Mouse (Mus musculus) heart, embryonic 12.5 days (tissue): ENCODE measurements around the gene Slc6a6. TPM values are rescaled to one million over a fixed set of nuclear protein-coding genes. Genes with fewer than 3 reads are reported as not detected.

Experiments used
- ATAC-seq: fragments of 200-750 bp; cut with Nextera tagmentation; 2 replicates; pipeline ENCODE4 v1.8.0; 2017; ENCODE audit warnings: moderate TSS enrichment, moderate library complexity; ENCODE audit not compliant: insufficient number of reproducible peaks, low FRiP score
- H3K27ac ChIP-seq: fragments of 300-500 bp; sonication (generic); 2 replicates; pipeline ENCODE4 v1.5.1; 2016; ENCODE audit warnings: mild to moderate bottlenecking, moderate library complexity; ENCODE audit not compliant: poor library complexity, severe bottlenecking
- H3K27me3 ChIP-seq: fragments of 300-500 bp; sonication (generic); replicated peaks from 2 replicates; pipeline ENCODE4 v1.6.1; 2016; ENCODE audit warnings: mild to moderate bottlenecking, moderate library complexity
- H3K36me3 ChIP-seq: fragments of 300-500 bp; sonication (generic); 2 replicates; pipeline ENCODE4 v1.6.1; 2016; ENCODE audit warnings: mild to moderate bottlenecking, moderate library complexity
- H3K4me1 ChIP-seq: fragments of 300-500 bp; sonication (generic); replicated peaks from 2 replicates; pipeline ENCODE4 v1.6.1; 2016; ENCODE audit warnings: mild to moderate bottlenecking
- H3K4me2 ChIP-seq: fragments of 300-500 bp; sonication (generic); 2 replicates; pipeline ENCODE4 v1.6.1; 2016; ENCODE audit warnings: mild to moderate bottlenecking, moderate library complexity
- H3K4me3 ChIP-seq: fragments of 300-500 bp; sonication (generic); 2 replicates; pipeline ENCODE4 v1.5.1; 2016; ENCODE audit warnings: mild to moderate bottlenecking
- H3K9ac ChIP-seq: fragments of 300-500 bp; sonication (generic); 2 replicates; pipeline ENCODE4 v1.6.1; 2016; ENCODE audit warnings: mild to moderate bottlenecking, moderate library complexity
- H3K9me3 ChIP-seq: fragments of 300-500 bp; sonication (generic); replicated peaks from 2 replicates; pipeline ENCODE4 v1.6.1; 2016; ENCODE audit warnings: mild to moderate bottlenecking, moderate library complexity
- WGBS: fragments of 180-500 bp; shearing (Covaris S2); methylation state at CpG from one replicate; pipeline ENCODE4 v1.1.7; 2016; 5-methylcytosine and 5-hydroxymethylcytosine counted together
- polyA plus RNA-seq: library from polyadenylated mRNA; unstranded; fragments of >200 nt; fragmentation: Nextera tagmentation; extraction: Ambion mirVana; gene quantifications from 2 replicates; pipeline ENCODE4 v1.2.1, GENCODE M21; 2016

The Slc6a6 gene
- polyA plus RNA-seq, 1 experiment from 2014 or later: 79.1 TPM

DNA sequence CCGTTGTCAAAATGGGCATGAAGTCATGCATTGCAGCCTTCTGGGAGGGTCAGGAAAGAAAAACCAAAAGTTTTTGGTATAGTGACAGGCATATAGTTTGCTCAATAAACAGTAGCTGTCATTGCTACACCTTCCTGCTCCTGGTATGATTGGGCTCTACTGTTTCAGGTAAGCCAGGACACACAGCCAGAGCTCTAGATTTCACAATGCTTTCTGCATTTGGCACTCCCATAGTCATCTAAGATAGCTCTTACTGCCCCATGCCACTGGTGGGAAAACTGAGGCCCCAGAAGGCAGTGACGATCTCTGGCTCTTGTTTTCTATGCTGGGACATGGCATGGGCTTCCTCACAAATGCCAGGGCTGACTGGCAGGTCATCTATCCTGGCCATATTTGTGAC is 19.6 kb downstream of the Slc6a6 start:
- Histone ChIP-seq H3K4me1 (peaks cover 18% of the 10 kb centered on the region; the same call in 1 of the 2 replicates), H3K4me2 (no peak overlapping the region), H3K27me3 (no peaks in the 10 kb centered on the region), H3K4me3 (no peak overlapping the region), H3K9me3 (no peaks in the 10 kb centered on the region), H3K36me3 (peaks cover 75% of the 10 kb centered on the region), H3K27ac (no peak overlapping the region), H3K9ac (no peak overlapping the region)
- 85% methylated on average over 2 of the region's 2 CpGs for WGBS
- ATAC-seq: no peak

DNA sequence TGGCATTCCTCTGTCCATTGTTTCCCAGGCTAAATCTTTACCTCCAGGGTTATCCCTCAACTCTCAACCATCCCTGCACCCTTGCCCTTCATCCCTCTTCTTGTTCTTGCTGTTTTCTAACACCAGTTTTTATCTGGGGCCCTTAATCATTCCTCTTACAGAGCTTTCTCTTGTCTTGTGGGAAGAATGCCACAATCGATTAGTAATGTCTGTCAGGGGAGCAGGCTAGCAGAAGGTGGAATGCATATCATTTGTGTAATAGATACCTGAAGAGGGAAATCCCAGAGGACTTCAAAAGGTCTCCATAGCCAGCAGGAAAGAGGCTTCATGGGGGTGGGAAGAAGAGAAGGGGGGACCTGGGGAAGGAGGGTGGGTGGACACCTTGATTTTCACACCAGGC is 20.6 kb downstream of the Slc6a6 start:
- Histone ChIP-seq H3K9me3 (no peaks in the 10 kb centered on the region), H3K36me3 (peaks cover 73% of the 10 kb centered on the region)
- WGBS: 53% methylated on average over 1 of the region's 1 CpGs

DNA sequence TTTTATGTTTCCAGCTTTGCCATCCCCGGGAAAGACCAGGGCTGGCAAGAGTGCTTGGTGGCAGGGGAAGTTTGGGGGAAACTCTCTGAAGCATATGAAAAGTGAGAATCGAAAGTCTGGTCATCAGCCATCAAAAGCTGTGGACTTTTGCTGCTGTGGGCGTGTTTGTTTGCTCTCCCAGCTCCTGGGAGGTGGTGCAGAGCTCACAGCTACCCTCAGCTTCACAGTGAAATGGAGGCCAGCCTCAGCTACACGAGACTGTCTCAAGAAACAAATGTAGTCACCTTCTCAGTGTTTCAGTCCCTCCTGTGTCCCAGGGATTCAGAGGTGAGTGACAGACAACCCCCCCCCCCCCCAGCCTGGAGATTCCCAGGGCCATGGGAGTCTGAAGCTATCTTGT is 21.8 kb downstream of the Slc6a6 start:
- H3K4me2 ChIP-seq: no peak overlapping the region
- 72% methylated on average over 4 of the region's 4 CpGs for WGBS

More for the DNA sequence above, 20.6 kb downstream of the Slc6a6 start:
- no peak overlapping the region for H3K4me3 ChIP-seq
- no peak overlapping the region for H3K9ac ChIP-seq
- H3K4me1 ChIP-seq: peaks cover 18% of the 10 kb centered on the region; the same call in 1 of the 2 replicates
- no peak for ATAC-seq
- H3K4me2 ChIP-seq: no peak overlapping the region
- H3K27ac ChIP-seq: no peak overlapping the region
- no peaks in the 10 kb centered on the region for H3K27me3 ChIP-seq

DNA sequence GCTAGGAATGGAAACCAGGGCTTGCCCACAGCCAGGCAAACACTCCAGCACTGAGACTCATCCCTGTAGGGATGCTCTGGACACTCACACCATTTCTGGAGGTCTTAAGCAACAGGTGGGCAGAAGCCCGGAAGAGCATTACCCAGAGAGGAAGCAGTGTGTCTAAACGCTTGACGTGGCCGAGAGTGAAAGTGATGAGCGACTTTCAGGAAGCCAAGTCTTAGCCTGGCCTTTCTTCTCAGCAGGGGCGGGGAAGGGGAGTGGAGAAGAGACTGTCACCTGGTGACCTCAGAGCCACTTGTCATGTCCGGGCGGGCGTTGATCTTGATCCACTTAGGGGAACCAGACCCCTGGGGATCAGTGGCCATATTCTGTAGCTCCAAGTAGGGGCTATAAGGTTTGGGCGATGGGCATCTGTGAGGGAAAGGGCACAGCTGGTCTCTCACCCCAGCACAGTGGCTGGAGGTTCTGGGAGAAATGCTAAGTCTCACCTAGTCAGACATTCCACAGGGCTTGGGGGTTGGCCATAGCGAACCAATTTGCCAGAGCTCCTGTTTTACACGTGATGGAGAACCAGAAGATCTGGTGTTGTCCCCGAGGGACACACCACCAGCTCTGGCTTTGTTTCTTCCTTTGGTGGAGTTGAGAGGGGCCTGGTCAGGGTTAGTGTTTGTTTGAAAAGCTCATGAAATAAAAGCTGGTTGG is 22.4 kb downstream of the Slc6a6 start:
- Histone ChIP-seq H3K4me1 (peaks cover 10% of the 10 kb centered on the region), H3K4me2 (no peak overlapping the region), H3K4me3 (no peak overlapping the region), H3K27me3 (no peaks in the 10 kb centered on the region), H3K27ac (no peak overlapping the region), H3K36me3 (peaks cover 60% of the 10 kb centered on the region), H3K9me3 (no peaks in the 10 kb centered on the region), H3K9ac (no peak overlapping the region)
- ATAC-seq: no peak
- WGBS: 64% methylated on average over 13 of the region's 13 CpGs

More for the DNA sequence above, 21.8 kb downstream of the Slc6a6 start:
- peaks cover 64% of the 10 kb centered on the region for H3K36me3 ChIP-seq
- H3K27ac ChIP-seq: no peak overlapping the region
- peaks cover 14% of the 10 kb centered on the region; the same call in 1 of the 2 replicates for H3K4me1 ChIP-seq
- no peaks in the 10 kb centered on the region for H3K27me3 ChIP-seq
- H3K9ac ChIP-seq: no peak overlapping the region
- no peak for ATAC-seq
- no peaks in the 10 kb centered on the region for H3K9me3 ChIP-seq
- H3K4me3 ChIP-seq: no peak overlapping the region

DNA sequence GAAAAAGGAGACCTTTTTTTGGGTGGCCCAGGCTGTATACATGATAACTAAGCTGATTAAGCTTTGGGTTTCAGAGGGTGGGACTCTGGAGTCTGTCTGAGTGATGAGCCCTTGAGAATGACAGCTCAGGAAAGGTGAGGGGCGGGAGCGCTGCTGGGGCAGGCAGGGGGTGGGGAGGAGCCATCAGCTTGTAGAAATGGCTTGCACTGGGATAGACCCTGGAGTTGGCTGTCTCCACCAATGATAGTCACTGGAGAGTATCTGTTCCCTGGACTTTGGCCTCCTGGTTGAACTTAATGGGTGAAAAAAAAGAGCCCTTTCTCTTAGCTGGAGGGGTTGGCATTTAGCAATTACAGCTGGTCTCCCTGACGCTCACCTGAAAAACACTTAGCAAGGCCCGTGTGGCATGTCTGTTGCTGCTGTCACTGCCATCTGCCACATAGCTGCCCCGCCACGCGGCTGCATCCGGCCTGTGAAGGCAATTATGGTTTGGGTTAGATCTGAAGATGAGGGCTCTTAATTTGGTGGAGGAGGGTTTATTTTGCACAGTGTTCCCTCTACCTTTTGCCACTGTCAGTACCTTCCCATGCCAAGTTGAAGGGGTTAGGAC is 23.5 kb downstream of the Slc6a6 start:
- no peak overlapping the region for H3K9ac ChIP-seq
- H3K36me3 ChIP-seq: peaks cover 59% of the 10 kb centered on the region
- no peak overlapping the region for H3K4me2 ChIP-seq
- 81% methylated on average over 8 of the region's 8 CpGs for WGBS
- no peak overlapping the region for H3K27ac ChIP-seq
- H3K27me3 ChIP-seq: no peaks in the 10 kb centered on the region
- ATAC-seq: no peak
- no peak overlapping the region for H3K4me3 ChIP-seq
- H3K9me3 ChIP-seq: no peaks in the 10 kb centered on the region
- H3K4me1 ChIP-seq: peaks cover 20% of the 10 kb centered on the region

DNA sequence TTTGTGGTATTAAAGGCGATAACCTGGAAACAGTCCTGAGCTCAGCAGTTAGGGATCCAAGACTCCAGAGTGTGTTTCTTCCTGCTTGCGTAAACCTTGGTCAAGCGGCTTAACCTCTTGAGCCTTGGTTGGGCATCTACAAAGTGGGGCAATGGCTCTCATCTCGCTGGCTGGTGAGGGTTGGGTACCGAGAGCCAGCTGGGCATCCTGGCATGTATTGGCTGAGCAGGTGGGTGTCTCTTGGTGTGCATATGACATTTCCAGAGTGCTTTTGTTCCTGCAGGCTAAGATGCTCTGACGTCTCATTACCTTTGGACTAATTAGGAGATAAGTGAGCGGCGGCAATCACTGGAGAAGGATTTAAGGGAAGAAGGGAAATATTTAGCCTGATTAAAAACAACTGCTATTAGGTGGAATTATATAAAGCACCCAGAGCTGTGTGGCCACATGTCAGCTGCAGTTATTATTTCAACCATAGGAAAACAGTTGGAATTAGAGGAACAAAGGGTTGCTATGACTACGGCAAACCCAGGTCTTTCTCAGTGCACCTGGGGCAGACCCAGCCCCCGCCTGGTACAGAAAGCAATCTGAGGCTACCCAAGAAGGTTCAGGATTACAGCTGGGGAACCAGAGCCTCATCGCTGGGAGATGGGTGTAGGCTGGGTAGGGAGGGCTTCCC is 24.2 kb downstream of the Slc6a6 start:
- Histone ChIP-seq H3K4me3 (no peak overlapping the region), H3K4me1 (peaks cover 27% of the 10 kb centered on the region), H3K27ac (no peak overlapping the region), H3K9ac (no peak overlapping the region), H3K27me3 (no peaks in the 10 kb centered on the region), H3K4me2 (no peak overlapping the region), H3K36me3 (peaks cover 54% of the 10 kb centered on the region), H3K9me3 (no peaks in the 10 kb centered on the region)
- 94% methylated on average over 11 of the region's 11 CpGs for WGBS
- no peak for ATAC-seq

DNA sequence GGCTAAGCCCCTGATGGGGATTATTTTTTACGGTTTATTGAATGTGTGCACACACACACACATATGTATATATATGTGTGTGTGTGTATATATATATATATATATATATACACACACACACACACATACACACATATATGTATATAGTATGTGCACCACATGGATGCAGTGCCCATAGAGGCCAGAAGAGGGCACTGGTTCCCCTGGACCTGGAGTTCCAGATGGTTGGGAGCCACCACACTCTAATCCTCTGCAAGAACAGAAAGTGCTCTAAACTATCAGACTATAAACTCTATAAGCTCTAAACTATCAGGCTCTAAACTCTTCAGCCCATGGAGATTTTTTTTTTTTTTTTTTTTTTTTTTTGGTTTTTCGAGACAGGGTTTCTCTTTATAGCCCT is 25.1 kb downstream of the Slc6a6 start:
- no peak overlapping the region for H3K4me2 ChIP-seq
- no peaks in the 10 kb centered on the region for H3K9me3 ChIP-seq
- peaks cover 36% of the 10 kb centered on the region for H3K4me1 ChIP-seq
- no peak overlapping the region for H3K9ac ChIP-seq
- WGBS: 90% methylated on average over 2 of the region's 2 CpGs
- no peaks in the 10 kb centered on the region for H3K27me3 ChIP-seq
- H3K36me3 ChIP-seq: peaks cover 45% of the 10 kb centered on the region
- H3K4me3 ChIP-seq: no peak overlapping the region
- H3K27ac ChIP-seq: no peak overlapping the region
- no peak for ATAC-seq

DNA sequence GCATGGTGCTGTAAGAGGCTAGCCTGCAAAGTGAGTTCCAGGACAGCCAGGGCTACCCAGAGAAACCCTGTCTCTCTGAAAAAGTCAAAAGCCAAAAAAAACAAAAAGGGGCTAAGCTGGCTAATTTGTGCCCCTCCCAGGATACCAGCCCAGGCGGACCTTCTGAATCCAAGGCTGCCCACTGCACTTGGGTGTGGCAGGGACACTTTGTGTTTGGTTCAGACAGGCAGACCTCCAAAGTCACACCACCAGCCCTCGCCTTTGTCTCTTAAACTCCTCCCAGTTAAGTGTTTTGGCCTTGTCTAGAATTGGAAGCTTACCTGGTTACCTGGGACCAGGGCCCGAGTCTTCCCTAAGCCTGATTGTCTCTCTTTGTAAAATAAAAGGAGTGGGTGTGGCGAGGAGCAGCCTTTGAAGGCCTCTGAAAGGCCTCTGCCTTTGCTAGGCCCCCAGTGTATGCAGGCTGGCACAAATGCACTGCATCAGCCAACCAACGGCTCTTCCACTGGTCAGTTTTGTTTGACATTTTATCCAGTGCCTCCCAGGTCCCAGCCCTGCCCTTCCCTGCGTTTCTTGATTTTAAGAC is 26.6 kb downstream of the Slc6a6 start:
- Histone ChIP-seq H3K36me3 (peaks cover 37% of the 10 kb centered on the region), H3K9me3 (no peaks in the 10 kb centered on the region), H3K4me2 (no peak overlapping the region), H3K4me1 (peaks cover 36% of the 10 kb centered on the region), H3K4me3 (no peak overlapping the region), H3K27ac (no peak overlapping the region), H3K9ac (no peak overlapping the region), H3K27me3 (no peaks in the 10 kb centered on the region)
- no peak for ATAC-seq
- WGBS: 77% methylated on average over 6 of the region's 6 CpGs

DNA sequence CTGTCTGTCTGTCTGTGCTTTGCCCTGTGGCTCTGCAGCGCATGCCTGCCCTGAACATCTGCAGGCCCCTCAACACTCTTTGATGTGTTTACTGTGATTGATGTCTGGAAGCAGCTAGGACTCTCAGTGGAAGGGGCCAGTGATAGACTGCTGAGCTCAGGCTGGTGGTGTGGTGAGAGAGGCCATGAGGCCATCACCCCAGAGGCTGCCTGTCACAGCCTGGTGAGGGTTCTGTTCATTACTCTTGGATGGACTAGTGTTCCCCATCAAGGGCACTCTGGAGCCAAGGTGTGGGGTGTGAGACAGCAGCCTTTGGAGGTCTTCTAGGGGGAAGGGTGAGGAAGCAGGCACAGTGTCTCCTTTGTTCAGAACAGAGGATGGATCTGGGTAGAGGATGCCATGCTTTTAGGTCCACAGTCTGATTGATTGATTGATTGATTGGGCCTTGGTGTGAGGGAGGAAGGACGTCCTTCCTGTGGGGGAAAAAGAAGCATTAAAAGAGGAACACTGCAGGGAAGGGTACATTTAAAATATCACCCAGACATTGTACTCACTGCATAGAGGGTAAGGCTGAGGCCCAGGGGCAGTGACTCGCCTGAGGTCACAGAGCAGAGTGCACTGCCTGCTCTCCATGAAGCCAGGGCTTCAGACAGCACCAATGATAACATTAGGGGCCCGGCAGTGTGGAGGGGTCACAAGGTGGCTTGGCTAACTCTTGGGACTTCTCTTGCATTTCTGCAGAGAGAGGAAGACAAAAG is 28.4 kb downstream of the Slc6a6 start:
- Histone ChIP-seq H3K4me3 (no peak overlapping the region), H3K9ac (peak overlapping the region; percentile 10; the same call in 1 of the 2 replicates), H3K9me3 (no peaks in the 10 kb centered on the region), H3K27me3 (no peaks in the 10 kb centered on the region), H3K4me1 (peaks cover 28% of the 10 kb centered on the region), H3K36me3 (peaks cover 27% of the 10 kb centered on the region), H3K4me2 (no peak overlapping the region), H3K27ac (0 out of 2 replicates have a peak overlapping the region, but pooled peaks have one; percentile 13)
- 19% methylated on average over 4 of the region's 4 CpGs for WGBS
- ATAC-seq: no peak; the same call in 1 of the 2 replicates

DNA sequence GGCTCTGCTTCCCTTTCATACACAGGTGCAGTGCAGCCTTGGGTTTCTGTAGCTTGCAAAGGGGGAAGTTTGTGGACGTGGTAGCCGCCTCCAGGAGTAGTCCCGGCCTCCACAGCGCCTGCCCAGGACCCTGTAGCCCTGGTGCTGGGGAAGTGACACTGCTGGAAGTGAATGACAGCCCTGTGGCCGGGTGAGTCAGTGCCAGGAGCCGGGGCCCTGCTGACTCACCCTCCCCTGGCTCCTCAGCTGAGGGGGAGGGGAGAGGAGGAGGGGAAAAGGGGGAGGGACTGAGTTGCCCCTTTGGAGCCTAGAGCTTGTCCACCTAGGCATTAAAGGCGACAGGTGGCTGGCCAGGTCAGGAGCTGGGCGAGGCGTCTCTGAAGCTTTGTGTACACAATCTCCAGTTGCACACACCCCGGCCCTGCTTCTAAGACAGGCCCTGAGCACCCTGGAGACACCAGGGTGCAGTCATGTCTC is 29.0 kb downstream of the Slc6a6 start:
- Histone ChIP-seq H3K4me2 (no peak overlapping the region), H3K36me3 (peaks cover 21% of the 10 kb centered on the region), H3K4me3 (no peak overlapping the region), H3K27ac (0 out of 2 replicates have a peak overlapping the region, but pooled peaks have one; percentile 13), H3K9me3 (no peaks in the 10 kb centered on the region), H3K27me3 (no peaks in the 10 kb centered on the region), H3K4me1 (peaks cover 28% of the 10 kb centered on the region), H3K9ac (peak overlapping the region; percentile 10; the same call in 1 of the 2 replicates)
- WGBS: 13% methylated on average over 10 of the region's 10 CpGs
- peak; percentile 77 for ATAC-seq
